Mouse (Mus musculus) heart, adult 2 months (tissue): ENCODE data around the gene Hes5. TPM values are rescaled to one million over a fixed set of nuclear protein-coding genes. Genes with fewer than 3 reads are reported as not detected.
A peak's percentile ranks its signal among the peaks of the same experiment; 100 is the strongest.

Source experiments
- DNase-seq, 2 experiments: peaks; one replicate each; pipeline ENCODE4 v3.0.0; 2021
- H3K27ac ChIP-seq: fragments of 200-600 bp; 2 replicates; pipeline ENCODE4 v1.8.1; 2022
- H3K27me3 ChIP-seq: fragments of 200-500 bp; 2 replicates; pipeline ENCODE4 v1.6.1; 2012; ENCODE audit warnings: mild to moderate bottlenecking, low read length, inconsistent platforms, mixed read lengths; ENCODE audit not compliant: control insufficient read depth, insufficient read depth
- H3K36me3 ChIP-seq: fragments of 200-500 bp; 2 replicates; pipeline ENCODE4 v1.6.1; 2012; ENCODE audit warnings: low read length, inconsistent platforms; ENCODE audit not compliant: control insufficient read depth, insufficient read depth
- H3K4me1 ChIP-seq: fragments of 200-500 bp; 2 replicates; pipeline ENCODE4 v1.6.1; 2011; ENCODE audit warnings: low read length; ENCODE audit not compliant: control insufficient read depth, insufficient read depth
- H3K4me3 ChIP-seq: fragments of 200-600 bp; 2 replicates; pipeline ENCODE4 v1.8.1; 2022
- H3K79me2 ChIP-seq: fragments of 200-500 bp; replicated peaks from 2 replicates; pipeline ENCODE4 v1.6.1; 2012; ENCODE audit warnings: mild to moderate bottlenecking, inconsistent platforms, low read length, moderate library complexity, mixed read lengths; ENCODE audit not compliant: control insufficient read depth, insufficient read depth
- H3K9ac ChIP-seq: fragments of 200-500 bp; 2 replicates; pipeline ENCODE4 v1.6.1; 2012; ENCODE audit warnings: low read depth, mild to moderate bottlenecking, control low read depth, inconsistent platforms, low read length, mixed read lengths
- CTCF ChIP-seq: fragments of 200-600 bp; IDR thresholded peaks from 2 replicates; pipeline ENCODE4 v1.8.1; 2022; ENCODE audit warnings: antibody characterized with exemption, mild to moderate bottlenecking, moderate library complexity
- EP300 ChIP-seq: fragments of 200-500 bp; IDR thresholded peaks from 2 replicates; pipeline ENCODE4 v1.6.1; 2011; ENCODE audit warnings: low read depth, low read length, control low read depth; ENCODE audit not compliant: insufficient read depth
- POLR2A ChIP-seq: fragments of 200-500 bp; IDR thresholded peaks from 2 replicates; pipeline ENCODE4 v1.6.1; 2011; ENCODE audit warnings: mild to moderate bottlenecking, low read depth, low read length, control low read depth; ENCODE audit not compliant: insufficient read depth
- WGBS: fragments of 180-500 bp; shearing (Covaris S2); methylation state at CpG from one replicate; pipeline ENCODE4 v1.1.7; 2018; 5-methylcytosine and 5-hydroxymethylcytosine counted together
- intact Hi-C: fragments of 180-260 bp; cut with DNase I; formaldehyde crosslinking; loops from one replicate; pipeline ENCODE4 v1.15.1; 2025
- polyA plus RNA-seq: library from polyadenylated mRNA; depleted of rRNA; stranded (reverse); fragments of >200 nt; gene quantifications from 2 replicates; pipeline ENCODE4 v1.2.3, GENCODE M21; 2012
- total RNA-seq, 2 experiments: library from RNA; stranded (reverse); gene quantifications; 2 replicates each; pipeline ENCODE4 v1.2.3; 2021

Gene Hes5
- total and polyA plus RNA-seq, 3 experiments = 0.10 TPM; not detected in 2

DNA sequence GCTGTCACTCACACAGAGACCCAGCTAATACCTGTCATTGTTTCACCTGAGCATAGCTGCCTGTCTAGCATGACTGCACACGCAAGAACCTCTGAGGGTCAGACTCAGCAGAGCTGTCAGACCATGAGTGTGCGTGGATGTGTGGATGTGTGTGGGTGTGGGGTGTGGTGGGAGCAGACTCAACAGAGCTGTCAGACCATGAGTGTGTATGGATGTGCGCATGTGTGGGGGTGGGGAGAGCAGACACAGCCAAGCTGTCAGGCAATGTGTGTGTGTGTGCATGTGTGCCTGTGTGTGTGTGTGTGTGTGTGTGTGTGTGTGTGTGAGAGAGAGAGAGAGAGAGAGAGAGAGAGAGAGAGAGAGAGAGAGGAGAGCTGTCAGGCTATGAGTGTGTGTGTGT is 44.6 kb downstream of the Hes5 start:
- DNase-seq = no peak
- no peaks in the 10 kb centered on the region; the same call in 1 of the 2 replicates for H3K27me3 ChIP-seq
- H3K36me3 ChIP-seq = no peaks in the 10 kb centered on the region
- no peak overlapping the region for H3K9ac ChIP-seq
- no peak overlapping the region for H3K27ac ChIP-seq
- 82% methylated on average over 3 of the region's 3 CpGs for WGBS
- no peak overlapping the region for H3K4me3 ChIP-seq
- intact Hi-C loops = no loop called here
- TF ChIP-seq EP300 (no peak), POLR2A (no peak), CTCF (no peak)
- H3K79me2 ChIP-seq = no peaks in the 10 kb centered on the region
- H3K4me1 ChIP-seq = no peaks in the 10 kb centered on the region

DNA sequence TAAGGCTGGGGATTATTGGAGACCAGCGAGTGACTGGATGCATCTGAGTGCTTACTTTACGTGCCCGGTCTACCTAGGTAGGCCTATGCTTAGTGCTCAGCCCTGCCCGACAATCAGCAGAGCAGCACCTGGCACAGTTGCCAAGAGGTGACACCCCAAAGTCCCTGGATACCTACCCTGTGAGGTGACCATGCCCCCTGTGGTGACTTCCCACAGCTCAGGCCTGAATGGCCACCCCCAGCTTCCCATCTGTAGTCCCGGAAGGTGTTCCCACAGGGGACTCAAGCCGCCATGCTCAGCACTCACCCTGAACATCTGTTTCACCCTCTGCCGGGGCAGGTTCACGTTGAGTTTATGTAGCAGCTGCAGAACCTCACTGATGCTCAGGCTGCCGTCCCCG is 45.6 kb downstream of the Hes5 start:
- TF ChIP-seq CTCF (no peak), POLR2A (no peak), EP300 (no peak)
- Histone ChIP-seq H3K27ac (no peak overlapping the region), H3K79me2 (no peaks in the 10 kb centered on the region), H3K9ac (no peak overlapping the region), H3K4me3 (no peak overlapping the region), H3K4me1 (no peaks in the 10 kb centered on the region), H3K36me3 (no peaks in the 10 kb centered on the region), H3K27me3 (no peaks in the 10 kb centered on the region)
- 68% methylated on average over 10 of the region's 10 CpGs for WGBS
- intact Hi-C loops = no loop called here
- DNase-seq = no peak

DNA sequence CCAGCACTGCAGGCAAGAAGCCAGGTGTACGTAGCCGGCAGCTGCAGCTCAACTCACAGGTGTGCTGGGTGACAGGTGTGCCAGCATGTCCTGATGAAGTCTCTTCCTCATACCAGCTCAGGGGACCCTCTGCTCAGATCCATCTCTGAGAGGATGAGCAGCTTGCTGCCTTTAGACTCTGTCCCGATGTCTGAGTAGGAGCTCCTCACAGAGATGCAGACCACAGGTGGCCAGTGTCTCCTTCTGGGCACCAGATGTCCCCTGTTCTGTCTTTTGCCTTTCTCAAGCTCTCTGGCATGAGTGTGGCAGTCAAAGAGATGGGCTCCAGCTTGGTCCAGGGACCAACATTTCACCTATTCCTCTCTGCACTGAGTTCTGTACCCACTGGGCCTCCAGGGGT is 46.9 kb downstream of the Hes5 start:
- no peaks in the 10 kb centered on the region for H3K27me3 ChIP-seq
- no peak overlapping the region for H3K9ac ChIP-seq
- H3K27ac ChIP-seq = no peak overlapping the region
- no peak overlapping the region for H3K4me3 ChIP-seq
- TF ChIP-seq EP300 (no peak), POLR2A (no peak), CTCF (no peak)
- no peak for DNase-seq
- H3K79me2 ChIP-seq = no peaks in the 10 kb centered on the region
- H3K4me1 ChIP-seq = no peaks in the 10 kb centered on the region
- H3K36me3 ChIP-seq = no peaks in the 10 kb centered on the region
- 85% methylated on average over 3 of the region's 3 CpGs for WGBS
- intact Hi-C loops = no loop called here

DNA sequence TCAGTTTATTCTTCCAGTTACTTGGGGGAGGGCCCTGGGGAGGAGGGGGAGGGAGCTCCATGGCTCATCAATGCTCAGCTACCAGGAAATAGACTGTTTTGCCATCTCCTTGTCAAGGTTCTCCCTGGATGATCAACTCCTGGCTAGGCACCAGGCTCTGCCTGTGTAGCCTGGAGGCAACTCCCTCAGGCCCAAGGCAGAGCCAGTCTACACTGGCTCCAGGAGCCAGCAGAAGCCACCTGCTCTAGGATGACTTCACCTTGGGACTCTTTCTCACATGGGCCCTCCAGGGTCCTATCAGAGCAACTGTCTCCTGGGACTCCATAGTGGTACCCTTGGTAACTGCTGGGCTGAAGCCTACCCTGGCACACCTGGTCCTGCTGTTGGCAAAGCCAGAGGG is 47.4 kb downstream of the Hes5 start:
- TF ChIP-seq CTCF = no peak
- no peak for TF ChIP-seq EP300
- no peak for TF ChIP-seq POLR2A
- Histone ChIP-seq H3K79me2 (no peaks in the 10 kb centered on the region), H3K4me1 (no peaks in the 10 kb centered on the region), H3K27ac (no peak overlapping the region), H3K27me3 (no peaks in the 10 kb centered on the region), H3K36me3 (no peaks in the 10 kb centered on the region), H3K4me3 (no peak overlapping the region), H3K9ac (no peak overlapping the region)
- intact Hi-C loops = no loop called here
- DNase-seq = no peak

DNA sequence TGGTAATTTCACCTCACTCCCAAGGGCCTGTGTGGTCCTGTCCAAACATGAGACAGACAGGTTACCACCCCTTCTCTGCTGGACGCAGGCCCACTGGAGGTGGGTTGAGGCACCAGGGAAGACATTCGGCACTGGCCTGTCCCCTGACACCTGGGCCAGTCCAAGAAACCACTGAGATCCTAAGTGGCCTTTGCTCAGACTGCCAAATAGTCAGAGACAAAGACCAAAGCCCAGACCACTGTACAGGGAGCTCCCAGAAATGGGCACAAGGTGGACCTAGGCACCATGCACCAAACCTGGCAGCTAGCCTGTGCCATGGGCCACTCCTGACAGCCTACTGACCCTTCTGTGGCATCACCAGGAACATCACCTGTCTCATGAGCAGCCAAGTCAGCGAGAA is 48.5 kb downstream of the Hes5 start:
- H3K27me3 ChIP-seq = no peaks in the 10 kb centered on the region
- TF ChIP-seq EP300 (no peak), POLR2A (no peak), CTCF (no peak)

DNA sequence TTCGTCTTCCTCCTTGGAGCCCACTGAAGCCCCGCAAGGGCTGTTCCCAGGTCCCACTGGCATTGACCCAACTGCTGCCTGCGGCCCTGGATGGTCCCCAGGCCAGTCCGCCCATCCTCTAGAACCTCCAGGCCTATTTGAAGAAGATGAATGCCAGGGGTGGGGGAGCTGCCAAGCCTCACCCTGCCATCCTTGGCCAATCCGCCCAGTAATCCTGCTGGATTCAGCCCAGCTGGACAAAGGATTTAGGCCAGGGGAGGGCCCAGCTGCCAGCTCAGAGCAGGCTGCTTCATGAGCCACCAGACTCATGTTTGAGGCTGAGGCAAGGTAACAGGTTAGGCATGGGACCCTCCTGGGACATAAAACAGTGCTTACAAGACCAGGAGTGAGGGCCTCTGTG is 50.1 kb downstream of the Hes5 start:
- DNase-seq = peak; percentile 27 to 45
- H3K4me1 ChIP-seq = no peaks in the 10 kb centered on the region
- intact Hi-C loops = no loop called here
- H3K79me2 ChIP-seq = no peaks in the 10 kb centered on the region
- 53% methylated on average over 5 of the region's 5 CpGs for WGBS
- no peak overlapping the region for H3K4me3 ChIP-seq
- TF ChIP-seq POLR2A (no peak), CTCF (no peak), EP300 (no peak)
- H3K9ac ChIP-seq = no peak overlapping the region
- no peaks in the 10 kb centered on the region for H3K36me3 ChIP-seq
- no peak overlapping the region for H3K27ac ChIP-seq
- H3K27me3 ChIP-seq = no peaks in the 10 kb centered on the region

More for the DNA sequence above, 48.5 kb downstream of the Hes5 start:
- H3K4me3 ChIP-seq = no peak overlapping the region
- H3K27ac ChIP-seq = no peak overlapping the region
- H3K36me3 ChIP-seq = no peaks in the 10 kb centered on the region
- no peaks in the 10 kb centered on the region for H3K4me1 ChIP-seq
- no peak for DNase-seq
- H3K79me2 ChIP-seq = no peaks in the 10 kb centered on the region
- WGBS = 69% methylated on average over 3 of the region's 3 CpGs
- intact Hi-C loops = no loop called here
- H3K9ac ChIP-seq = no peak overlapping the region
